Mouse (Mus musculus) neural tube, embryonic 15.5 days (tissue): Measurements from ENCODE around the gene Dnajb3. TPM values are rescaled to one million over a fixed set of nuclear protein-coding genes. Genes with fewer than 3 reads are reported as not detected.

Experiments
- ATAC-seq: fragments of 200-750 bp; cut with Nextera tagmentation; 2 replicates; pipeline ENCODE4 v1.8.0; 2017; ENCODE audit warnings: mild to moderate bottlenecking, moderate TSS enrichment, moderate library complexity; ENCODE audit not compliant: low FRiP score
- H3K27ac ChIP-seq: fragments of 300-500 bp; sonication (generic); replicated peaks from 2 replicates; pipeline ENCODE4 v1.5.1; 2015; ENCODE audit warnings: mild to moderate bottlenecking, inconsistent platforms
- H3K27me3 ChIP-seq: fragments of 300-500 bp; sonication (generic); replicated peaks from 2 replicates; pipeline ENCODE4 v1.6.1; 2015; ENCODE audit warnings: inconsistent platforms
- H3K36me3 ChIP-seq: fragments of 300-500 bp; sonication (generic); 2 replicates; pipeline ENCODE4 v1.6.1; 2015; ENCODE audit warnings: inconsistent platforms
- H3K4me1 ChIP-seq: fragments of 300-500 bp; sonication (generic); 2 replicates; pipeline ENCODE4 v1.6.1; 2015; ENCODE audit warnings: inconsistent platforms
- H3K4me2 ChIP-seq: fragments of 300-500 bp; sonication (generic); 2 replicates; pipeline ENCODE4 v1.6.1; 2015; ENCODE audit warnings: inconsistent platforms, mild to moderate bottlenecking, moderate library complexity
- H3K4me3 ChIP-seq: fragments of 300-500 bp; sonication (generic); replicated peaks from 2 replicates; pipeline ENCODE4 v1.5.1; 2015; ENCODE audit warnings: mild to moderate bottlenecking, inconsistent platforms
- H3K9ac ChIP-seq: fragments of 300-500 bp; sonication (generic); replicated peaks from 2 replicates; pipeline ENCODE4 v1.6.1; 2015; ENCODE audit warnings: mild to moderate bottlenecking, inconsistent platforms
- H3K9me3 ChIP-seq: fragments of 300-500 bp; sonication (generic); replicated peaks from 2 replicates; pipeline ENCODE4 v1.6.1; 2016; ENCODE audit warnings: inconsistent platforms
- WGBS: fragments of 180-500 bp; shearing (Covaris S2); methylation state at CpG from one replicate; pipeline ENCODE4 v1.1.7; 2015; ENCODE audit warnings: mixed read lengths; 5-methylcytosine and 5-hydroxymethylcytosine counted together
- polyA plus RNA-seq: library from polyadenylated mRNA; unstranded; fragments of >200 nt; fragmentation: Nextera tagmentation; extraction: Ambion mirVana; gene quantifications from 2 replicates; pipeline ENCODE4 v1.2.1, GENCODE M21; 2015

The Dnajb3 gene
- polyA plus RNA-seq, 1 experiment from 2014 or later, result 13.7 TPM

- no peaks in the 10 kb centered on the region for H3K27me3 ChIP-seq
- ATAC-seq, result no peak
- 88% methylated on average over 5 of the region's 5 CpGs for WGBS
Measured at GRCm38 (mm10) chr1:88165711-88166110, 39.9 kb downstream of the Dnajb3 start, which contains the start of gene Ugt1a5. Gene Ugt1a5 (plus strand): TSS chr1:88166012.

GRCm38 (mm10) chr1:88158430-88158829 lies 47.2 kb downstream of the Dnajb3 start:
- ATAC-seq, result no peak
- no peak overlapping the region for H3K27ac ChIP-seq
- WGBS, result 87% methylated on average over 2 of the region's 2 CpGs

More at GRCm38 (mm10) chr1:88165711-88166110, 39.9 kb downstream of the Dnajb3 start, which contains the start of gene Ugt1a5:
- Histone ChIP-seq H3K9ac (no peak within 1 kb of the TSS), H3K4me1 (no peaks in the 10 kb centered on the region), H3K27ac (no peak within 1 kb of the TSS), H3K4me3 (no peak within 1 kb of the TSS), H3K36me3 (no peaks in the 10 kb centered on the region), H3K4me2 (no peak within 1 kb of the TSS), H3K9me3 (no peaks in the 10 kb centered on the region)

More at GRCm38 (mm10) chr1:88158430-88158829, 47.2 kb downstream of the Dnajb3 start:
- no peaks in the 10 kb centered on the region for H3K36me3 ChIP-seq
- no peaks in the 10 kb centered on the region for H3K27me3 ChIP-seq
- H3K4me1 ChIP-seq, result no peaks in the 10 kb centered on the region
- H3K4me2 ChIP-seq, result no peak overlapping the region
- H3K9ac ChIP-seq, result no peak overlapping the region
- no peak overlapping the region for H3K4me3 ChIP-seq
- H3K9me3 ChIP-seq, result no peaks in the 10 kb centered on the region

Other genes with a start within 250 kb of the Dnajb3 start
- 20.4 and 22.5 TPM in 2 replicates for gene Usp40, start 197.2 kb downstream of the Dnajb3 start, polyA plus RNA-seq
- gene Ugt1a10, start 150.4 kb downstream of the Dnajb3 start, polyA plus RNA-seq, result not detected in 2 replicates
- 0.12 TPM in 1 of 2 replicates, not detected in the other for gene Ugt1a9, start 135.0 kb downstream of the Dnajb3 start, polyA plus RNA-seq
- not detected in 2 replicates for gene Ugt1a8, start 118.0 kb downstream of the Dnajb3 start, polyA plus RNA-seq
- 1.5 and 3.7 TPM in 2 replicates for gene Ugt1a7c, start 110.7 kb downstream of the Dnajb3 start, polyA plus RNA-seq
- gene Ugt1a6b, start 102.5 kb downstream of the Dnajb3 start, polyA plus RNA-seq, result 0.10 TPM in 1 of 2 replicates, not detected in the other
- gene Ugt1a6a, start 71.0 kb downstream of the Dnajb3 start, polyA plus RNA-seq, result 1.7 and 1.9 TPM in 2 replicates
- not detected in 2 replicates for gene Ugt1a5, start 39.8 kb downstream of the Dnajb3 start, polyA plus RNA-seq
- gene Ugt1a2, start 5.2 kb downstream of the Dnajb3 start, polyA plus RNA-seq, result not detected in 2 replicates
- 0.34 TPM in 1 of 2 replicates, not detected in the other for gene Ugt1a1, start 6.2 kb upstream of the Dnajb3 start, polyA plus RNA-seq
- 0.41 and 0.69 TPM in 2 replicates for gene Mroh2a, start 21.2 kb upstream of the Dnajb3 start, polyA plus RNA-seq
- 63.6 and 84.0 TPM in 2 replicates for gene Hjurp, start 71.9 kb upstream of the Dnajb3 start, polyA plus RNA-seq
- gene Trpm8, start 71.9 kb upstream of the Dnajb3 start, polyA plus RNA-seq, result 0.11 and 0.14 TPM in 2 replicates
- not detected in 2 replicates for gene Spp2, start 201.2 kb upstream of the Dnajb3 start, polyA plus RNA-seq